Mouse (Mus musculus) kidney, postnatal 0 days (tissue): ENCODE data around the gene Fbxo11. TPM values are rescaled to one million over a fixed set of nuclear protein-coding genes. Genes with fewer than 3 reads are reported as not detected.

Source experiments
- ATAC-seq: fragments of 200-750 bp; cut with Nextera tagmentation; replicated peaks from 2 replicates; pipeline ENCODE4 v1.8.0; 2017; ENCODE audit warnings: low read depth, moderate number of reproducible peaks, moderate TSS enrichment, moderate library complexity; ENCODE audit not compliant: low FRiP score
- DNase-seq: peaks from one replicate; pipeline ENCODE4 v3.0.0-alpha.2; 2016; ENCODE audit warnings: low spot score
- H3K27ac ChIP-seq: fragments of 300-500 bp; sonication (generic); 2 replicates; pipeline ENCODE4 v1.5.1; 2014; ENCODE audit warnings: mild to moderate bottlenecking
- H3K27me3 ChIP-seq: fragments of 300-500 bp; sonication (generic); 2 replicates; pipeline ENCODE4 v1.6.1; 2014; ENCODE audit warnings: low read length, mixed read lengths; ENCODE audit not compliant: insufficient read depth
- H3K36me3 ChIP-seq: fragments of 300-500 bp; sonication (generic); 2 replicates; pipeline ENCODE4 v1.6.1; 2014; ENCODE audit warnings: low read length, mixed read lengths; ENCODE audit not compliant: insufficient read depth
- H3K4me1 ChIP-seq: fragments of 300-500 bp; sonication (generic); replicated peaks from 2 replicates; pipeline ENCODE4 v1.6.1; 2014; ENCODE audit warnings: antibody characterized with exemption, low read length, mixed read lengths; ENCODE audit not compliant: insufficient read depth
- H3K4me2 ChIP-seq: fragments of 300-500 bp; sonication (generic); 2 replicates; pipeline ENCODE4 v1.6.1; 2014; ENCODE audit warnings: mild to moderate bottlenecking, low read length, moderate library complexity, mixed read lengths
- H3K4me3 ChIP-seq: fragments of 300-500 bp; sonication (generic); replicated peaks from 2 replicates; pipeline ENCODE4 v1.5.1; 2014; ENCODE audit warnings: low read depth, low read length
- H3K9ac ChIP-seq: fragments of 300-500 bp; sonication (generic); 2 replicates; pipeline ENCODE4 v1.6.1; 2014; ENCODE audit warnings: low read depth, low read length
- H3K9me3 ChIP-seq: fragments of 300-500 bp; sonication (generic); replicated peaks from 2 replicates; pipeline ENCODE4 v1.6.1; 2016; ENCODE audit warnings: low read length, inconsistent platforms, mixed read lengths
- CTCF ChIP-seq: IDR thresholded peaks from 2 replicates; pipeline ENCODE4 v1.5.1; 2016; ENCODE audit warnings: antibody characterized with exemption, low read depth, mild to moderate bottlenecking, moderate library complexity
- WGBS: fragments of 180-500 bp; shearing (Covaris S2); extraction: QIAGEN DNeasy Blood & Tissue Kit; methylation state at CpG from one replicate; pipeline ENCODE4 v1.1.7; 2014; 5-methylcytosine and 5-hydroxymethylcytosine counted together
- polyA plus RNA-seq: library from polyadenylated mRNA; unstranded; fragments of >200 nt; fragmentation: Nextera tagmentation; extraction: Ambion mirVana; gene quantifications from 2 replicates; pipeline ENCODE4 v1.2.1, GENCODE M21; 2015

The Fbxo11 gene
- polyA plus RNA-seq, 1 experiment from 2014 or later = 16.2 TPM

DNA sequence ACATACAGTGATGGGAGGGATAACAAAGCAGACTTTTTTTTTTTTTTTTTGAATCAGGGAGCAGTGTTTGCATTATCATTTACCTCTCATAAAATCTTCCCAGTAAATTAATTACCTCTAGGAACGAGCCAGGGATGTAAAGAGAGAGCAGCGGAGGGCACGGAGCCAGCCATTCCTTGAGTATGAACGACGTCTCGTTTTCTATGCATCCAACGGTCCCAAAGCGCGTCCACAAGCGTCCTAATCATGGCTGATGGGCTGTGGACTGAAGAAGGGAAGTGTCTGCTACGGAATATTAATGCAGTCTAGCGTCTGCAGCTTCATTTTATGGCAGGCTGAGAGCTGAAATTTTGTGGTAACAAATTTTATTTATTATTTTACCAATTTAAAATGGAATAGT lies 29.2 kb upstream of the Fbxo11 start:
- no peak overlapping the region for H3K9ac ChIP-seq
- DNase-seq (no peak), ATAC-seq (no peak)
- no peak overlapping the region for H3K27ac ChIP-seq
- no peaks in the 10 kb centered on the region for H3K9me3 ChIP-seq
- H3K27me3 ChIP-seq = no peaks in the 10 kb centered on the region
- H3K36me3 ChIP-seq = no peaks in the 10 kb centered on the region
- 80% methylated on average over 12 of the region's 12 CpGs for WGBS
- no peaks in the 10 kb centered on the region for H3K4me1 ChIP-seq
- no peak overlapping the region for H3K4me3 ChIP-seq
- TF ChIP-seq CTCF = no peak
- no peak overlapping the region for H3K4me2 ChIP-seq

DNA sequence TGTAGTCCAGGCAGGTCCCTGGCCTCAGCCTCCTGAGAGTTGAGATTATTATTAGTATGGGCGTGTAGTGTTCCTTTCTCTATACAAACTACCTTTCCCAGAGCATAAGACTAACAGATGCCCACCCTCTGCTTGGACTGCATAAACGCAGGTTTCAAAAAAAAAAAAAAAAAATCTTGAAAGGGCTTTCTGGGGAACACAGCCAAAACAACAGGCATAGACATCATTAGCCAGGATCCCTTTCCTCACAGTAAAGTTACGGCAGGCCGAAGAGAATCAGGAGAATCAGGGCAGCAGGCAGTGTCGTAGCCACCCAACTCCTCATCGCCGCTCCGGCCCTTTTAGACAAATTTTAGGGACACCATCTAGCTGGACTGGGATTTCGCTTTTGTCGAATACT lies 28.7 kb upstream of the Fbxo11 start:
- no peak for ATAC-seq
- Histone ChIP-seq H3K27ac (no peak overlapping the region), H3K9ac (no peak overlapping the region), H3K4me2 (no peak overlapping the region), H3K9me3 (no peaks in the 10 kb centered on the region), H3K4me1 (no peaks in the 10 kb centered on the region), H3K27me3 (no peaks in the 10 kb centered on the region), H3K4me3 (no peak overlapping the region), H3K36me3 (no peaks in the 10 kb centered on the region)
- 86% methylated on average over 10 of the region's 10 CpGs for WGBS
- TF ChIP-seq CTCF = no peak
- DNase-seq = no peak

DNA sequence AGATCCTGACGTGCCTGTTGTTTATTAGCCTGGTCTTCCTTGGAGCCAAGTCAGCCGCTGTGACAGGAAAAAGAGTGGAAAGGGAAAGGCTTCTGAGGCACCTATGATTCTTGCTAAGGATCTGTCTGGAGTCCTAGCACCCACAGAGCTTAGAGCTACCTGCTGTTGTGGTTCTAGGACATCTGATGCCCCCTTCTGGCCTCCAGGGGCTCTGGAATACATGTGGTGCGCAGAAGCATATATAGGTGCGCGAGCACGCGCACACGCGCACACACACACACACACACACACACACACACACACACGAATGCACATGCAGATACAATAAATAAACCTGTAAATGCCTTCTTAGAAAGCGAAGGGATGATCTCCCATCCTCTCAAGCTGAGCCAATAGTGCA lies 20.9 kb upstream of the Fbxo11 start:
- DNase-seq (no peak), ATAC-seq (no peak)
- H3K4me2 ChIP-seq = no peak overlapping the region
- TF ChIP-seq CTCF = no peak
- H3K36me3 ChIP-seq = no peaks in the 10 kb centered on the region
- H3K27ac ChIP-seq = no peak overlapping the region
- H3K4me1 ChIP-seq = no peaks in the 10 kb centered on the region
- no peak overlapping the region for H3K9ac ChIP-seq
- 92% methylated on average over 11 of the region's 11 CpGs for WGBS
- H3K4me3 ChIP-seq = no peak overlapping the region
- H3K9me3 ChIP-seq = no peaks in the 10 kb centered on the region; the same call in 1 of the 2 replicates
- H3K27me3 ChIP-seq = no peaks in the 10 kb centered on the region

DNA sequence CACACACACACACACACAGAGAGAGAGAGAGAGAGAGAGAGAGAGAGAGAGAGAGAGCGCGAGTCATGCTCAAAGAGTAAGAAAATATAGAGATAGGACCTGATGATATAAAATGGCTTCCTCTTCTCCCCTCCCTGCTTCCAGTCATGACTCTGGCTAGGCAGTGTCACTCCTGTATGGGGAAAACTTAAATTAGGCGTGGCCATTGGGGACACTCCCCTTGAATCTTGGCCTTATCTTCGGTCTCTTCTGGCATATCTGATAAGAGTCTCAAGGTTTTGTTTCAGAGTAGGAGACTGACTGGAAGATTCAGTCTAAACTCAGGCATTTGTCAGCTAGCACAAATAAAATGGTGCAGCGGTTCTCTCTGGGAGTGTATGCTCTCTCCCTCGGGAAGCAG lies 16.4 kb upstream of the Fbxo11 start:
- no peak for DNase-seq
- TF ChIP-seq CTCF = no peak
- ATAC-seq = no peak
- 91% methylated on average over 6 of the region's 6 CpGs for WGBS
- Histone ChIP-seq H3K9me3 (peaks cover 3% of the 10 kb centered on the region; the same call in 1 of the 2 replicates), H3K27me3 (no peaks in the 10 kb centered on the region), H3K4me2 (no peak overlapping the region), H3K27ac (no peak overlapping the region), H3K9ac (no peak overlapping the region), H3K4me1 (no peaks in the 10 kb centered on the region), H3K4me3 (no peak overlapping the region), H3K36me3 (no peaks in the 10 kb centered on the region)

DNA sequence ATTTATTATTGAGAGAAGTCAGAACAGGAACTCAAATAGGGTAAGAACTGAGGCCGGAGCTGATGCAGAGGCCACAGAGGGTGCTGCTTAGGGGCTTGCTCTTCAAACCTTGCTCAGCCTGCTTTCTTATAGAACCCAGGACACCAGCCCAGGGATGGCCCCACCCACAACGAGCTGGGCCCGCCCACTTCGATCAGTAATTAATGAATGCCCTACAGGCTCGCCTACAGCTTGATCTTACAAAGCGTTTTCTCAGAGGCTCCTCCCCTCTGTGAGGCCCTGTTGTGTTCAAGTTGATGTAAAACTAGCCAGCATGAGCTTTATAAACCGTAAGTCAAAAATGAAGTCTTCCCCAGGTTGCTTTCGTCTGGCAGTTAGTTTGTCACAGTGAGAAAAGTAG lies 14.7 kb upstream of the Fbxo11 start:
- Histone ChIP-seq H3K4me1 (no peaks in the 10 kb centered on the region), H3K27ac (no peak overlapping the region)
- 74% methylated on average over 8 of the region's 8 CpGs for WGBS

DNA sequence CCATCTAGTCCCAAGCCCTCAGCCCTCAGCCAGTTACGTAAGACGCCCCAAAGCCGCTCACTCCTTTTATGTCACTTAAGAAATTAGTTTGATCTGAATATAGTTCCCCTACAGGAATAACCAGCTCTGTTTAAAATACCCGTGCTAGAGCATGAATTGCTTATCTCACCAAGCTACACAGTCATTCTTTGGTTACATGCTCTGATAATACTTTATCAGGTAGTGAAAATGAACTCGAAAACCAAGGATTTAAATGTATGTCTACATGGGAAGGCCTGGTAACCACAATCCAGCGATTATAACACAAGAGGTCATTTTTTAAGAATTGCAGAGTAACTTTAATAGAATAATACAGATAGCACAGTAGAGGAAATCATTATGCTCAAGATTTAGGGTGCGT lies 7.0 kb upstream of the Fbxo11 start:
- no peak overlapping the region for H3K9ac ChIP-seq
- no peak for DNase-seq
- H3K4me1 ChIP-seq = no peaks in the 10 kb centered on the region
- TF ChIP-seq CTCF = no peak
- WGBS = 88% methylated on average over 7 of the region's 7 CpGs
- H3K4me2 ChIP-seq = no peak overlapping the region
- no peak overlapping the region for H3K4me3 ChIP-seq
- no peak for ATAC-seq
- no peaks in the 10 kb centered on the region for H3K9me3 ChIP-seq
- no peaks in the 10 kb centered on the region for H3K36me3 ChIP-seq
- no peak overlapping the region for H3K27ac ChIP-seq
- H3K27me3 ChIP-seq = no peaks in the 10 kb centered on the region

More for the DNA sequence above, 14.7 kb upstream of the Fbxo11 start:
- no peak for TF ChIP-seq CTCF
- Histone ChIP-seq H3K9ac (no peak overlapping the region), H3K27me3 (no peaks in the 10 kb centered on the region), H3K4me2 (no peak overlapping the region), H3K9me3 (peaks cover 3% of the 10 kb centered on the region; the same call in 1 of the 2 replicates), H3K4me3 (no peak overlapping the region), H3K36me3 (no peaks in the 10 kb centered on the region)
- DNase-seq (no peak), ATAC-seq (no peak)

DNA sequence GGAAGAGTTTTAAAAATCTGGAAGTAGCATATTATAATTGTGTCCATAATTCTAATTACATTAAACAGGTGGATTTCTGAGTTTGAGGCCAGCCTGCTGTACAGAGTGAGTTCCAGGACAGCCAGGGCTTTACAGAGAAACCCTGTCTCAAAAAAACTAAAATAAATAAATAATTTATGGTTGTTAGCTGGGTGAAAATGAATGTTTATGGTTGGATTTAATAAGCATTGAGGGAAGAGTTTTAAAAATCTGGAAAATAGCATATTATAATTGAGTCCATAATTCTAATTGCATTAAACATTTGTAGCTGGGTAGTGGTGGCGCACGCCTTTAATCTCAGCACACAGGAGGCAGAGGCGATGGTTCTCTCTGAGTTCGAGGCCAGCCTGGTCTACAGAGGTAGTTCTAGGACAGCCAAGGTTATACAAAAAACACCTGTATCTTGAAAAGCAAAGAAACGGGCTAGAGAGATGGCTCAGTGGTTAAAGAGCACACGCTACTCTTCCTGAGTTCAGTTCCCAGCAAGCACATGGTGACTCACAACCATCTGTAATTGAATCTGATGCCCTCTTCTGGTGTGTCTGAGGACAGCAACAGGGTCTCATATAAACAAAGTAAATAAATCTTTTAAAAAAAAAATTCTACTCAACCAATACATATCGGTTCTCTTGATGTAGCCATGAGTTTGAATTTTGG lies 3.1 kb upstream of the Fbxo11 start:
- no peak for DNase-seq
- H3K9me3 ChIP-seq = no peaks in the 10 kb centered on the region
- no peak overlapping the region for H3K4me3 ChIP-seq
- 95% methylated on average over 7 of the region's 7 CpGs for WGBS
- ATAC-seq = no peak
- no peak overlapping the region for H3K4me2 ChIP-seq
- no peaks in the 10 kb centered on the region for H3K27me3 ChIP-seq
- no peaks in the 10 kb centered on the region for H3K36me3 ChIP-seq
- TF ChIP-seq CTCF = 0 out of 2 replicates have a peak, but pooled peaks have one; percentile 12
- H3K9ac ChIP-seq = no peak overlapping the region
- no peak overlapping the region for H3K27ac ChIP-seq
- no peaks in the 10 kb centered on the region for H3K4me1 ChIP-seq
